Mouse (Mus musculus): ENCODE data around the gene Tcf3. TPM values are rescaled to one million over a fixed set of nuclear protein-coding genes. Genes with fewer than 3 reads are reported as not detected.

Tcf3 gene
- polyA plus RNA-seq, 1 experiment from 2014 or later, result 33.4 TPM

DNA sequence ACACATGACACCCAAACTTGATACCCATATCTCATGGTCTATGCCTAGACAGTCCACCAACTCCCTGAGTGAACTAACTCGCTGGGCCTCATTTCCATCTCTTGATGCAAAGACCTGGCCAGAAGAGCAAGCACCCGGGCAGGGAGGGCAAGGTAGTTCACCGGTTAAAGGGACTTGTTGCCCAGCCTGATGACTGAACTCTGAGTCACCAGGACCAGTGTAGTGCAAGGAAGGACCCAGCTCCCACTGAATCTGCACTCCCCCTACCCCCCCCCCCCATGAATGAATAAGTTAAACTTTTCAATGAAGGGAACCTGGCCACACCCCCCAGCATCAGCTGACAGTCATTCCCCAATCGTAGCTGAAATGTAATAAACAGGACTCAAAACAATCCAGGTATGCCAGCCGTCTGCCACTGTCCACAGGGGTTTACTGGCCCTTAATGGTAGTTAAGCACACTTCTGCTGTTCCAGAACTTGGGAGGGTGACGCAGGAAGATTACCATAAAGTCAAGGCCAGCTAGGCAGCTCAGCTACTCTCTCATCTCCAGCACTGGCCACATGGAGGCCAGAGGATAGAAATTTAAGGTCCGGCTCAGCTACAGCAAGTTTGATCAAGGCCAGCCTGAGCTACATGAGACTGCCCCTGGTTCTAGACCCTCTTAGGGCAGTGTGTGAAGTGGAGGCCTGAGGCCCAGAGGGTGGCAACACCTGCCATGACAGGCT, 50.6 kb downstream of the Tcf3 start:
- Histone ChIP-seq H3K4me3 (replicated peaks) (peak overlapping the region; percentile 59; the same call in 1 of the 2 replicates), H3K36me3 (peaks cover 46% of the 10 kb centered on the region), H3K27me3 (replicated peaks) (no peaks in the 10 kb centered on the region), H3K4me2 (peak overlapping the region; percentile 98), H3K9me3 (replicated peaks) (no peaks in the 10 kb centered on the region), H3K4me1 (peaks cover 44% of the 10 kb centered on the region), H3K9ac (replicated peaks) (peak overlapping the region; percentile 26; the same call in 1 of the 2 replicates), H3K27ac (replicated peaks) (no peak overlapping the region)
- ATAC-seq (ENCODE audit: low FRiP score), result no peak
- WGBS, result 73% methylated on average over 7 of the region's 7 CpGs

GRCm38 (mm10) chr10:80377716-80378115, 55.7 kb downstream of the Tcf3 start:
- no peak for ATAC-seq (ENCODE audit: low FRiP score)
- Histone ChIP-seq H3K9me3 (replicated peaks) (no peaks in the 10 kb centered on the region), H3K27ac (replicated peaks) (no peak overlapping the region), H3K4me3 (replicated peaks) (no peak overlapping the region), H3K4me2 (no peak overlapping the region), H3K27me3 (replicated peaks) (no peaks in the 10 kb centered on the region), H3K4me1 (peaks cover 16% of the 10 kb centered on the region), H3K36me3 (peaks cover 35% of the 10 kb centered on the region), H3K9ac (replicated peaks) (no peak overlapping the region)
- WGBS, result 51% methylated on average over 10 of the region's 10 CpGs

GRCm38 (mm10) chr10:80376160-80376559, 57.3 kb downstream of the Tcf3 start:
- no peaks in the 10 kb centered on the region for H3K9me3 ChIP-seq (replicated peaks)

GRCm38 (mm10) chr10:80374063-80374462, 59.4 kb downstream of the Tcf3 start:
- Histone ChIP-seq H3K9me3 (replicated peaks) (no peaks in the 10 kb centered on the region), H3K27ac (replicated peaks) (no peak overlapping the region), H3K4me2 (no peak overlapping the region), H3K4me3 (replicated peaks) (no peak overlapping the region), H3K27me3 (replicated peaks) (no peaks in the 10 kb centered on the region), H3K9ac (replicated peaks) (no peak overlapping the region), H3K36me3 (peaks cover 2% of the 10 kb centered on the region), H3K4me1 (peaks cover 9% of the 10 kb centered on the region)
- 24% methylated on average over 6 of the region's 6 CpGs for WGBS
- ATAC-seq (ENCODE audit: low FRiP score), result no peak

More at GRCm38 (mm10) chr10:80376160-80376559, 57.3 kb downstream of the Tcf3 start:
- Histone ChIP-seq H3K4me2 (no peak overlapping the region), H3K27ac (replicated peaks) (no peak overlapping the region), H3K27me3 (replicated peaks) (no peaks in the 10 kb centered on the region), H3K4me1 (peaks cover 11% of the 10 kb centered on the region), H3K4me3 (replicated peaks) (no peak overlapping the region), H3K36me3 (peaks cover 21% of the 10 kb centered on the region), H3K9ac (replicated peaks) (no peak overlapping the region)
- ATAC-seq (ENCODE audit: low FRiP score), result no peak
- 3% methylated on average over 7 of the region's 7 CpGs for WGBS

DNA sequence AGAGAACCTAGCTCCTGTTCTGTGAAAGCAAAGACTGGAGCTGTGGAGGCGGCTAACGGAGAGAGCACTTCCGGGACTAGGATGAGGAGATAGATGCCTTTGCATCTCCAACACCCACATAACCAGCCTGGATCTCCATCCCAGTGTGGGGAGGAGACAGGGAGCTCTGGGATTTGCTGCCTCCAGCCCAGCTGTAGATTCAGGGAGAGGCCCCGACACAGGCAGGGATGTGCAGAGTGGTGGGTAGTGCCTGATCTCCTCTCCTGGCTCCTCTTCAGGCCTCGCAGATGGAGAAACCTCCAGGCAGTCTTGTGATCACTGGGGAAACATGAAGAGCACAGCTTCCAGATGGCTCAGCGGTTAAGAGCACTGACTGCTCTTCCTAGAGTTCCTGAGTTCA, 60.7 kb downstream of the Tcf3 start:
- peaks cover 9% of the 10 kb centered on the region for H3K4me1 ChIP-seq
- WGBS, result 79% methylated on average over 6 of the region's 6 CpGs
- H3K9me3 ChIP-seq (replicated peaks), result no peaks in the 10 kb centered on the region
- H3K27me3 ChIP-seq (replicated peaks), result no peaks in the 10 kb centered on the region
- no peak overlapping the region for H3K4me3 ChIP-seq (replicated peaks)
- H3K36me3 ChIP-seq, result no peaks in the 10 kb centered on the region
- H3K27ac ChIP-seq (replicated peaks), result no peak overlapping the region
- no peak for ATAC-seq (ENCODE audit: low FRiP score)
- H3K9ac ChIP-seq (replicated peaks), result no peak overlapping the region
- H3K4me2 ChIP-seq, result no peak overlapping the region

DNA sequence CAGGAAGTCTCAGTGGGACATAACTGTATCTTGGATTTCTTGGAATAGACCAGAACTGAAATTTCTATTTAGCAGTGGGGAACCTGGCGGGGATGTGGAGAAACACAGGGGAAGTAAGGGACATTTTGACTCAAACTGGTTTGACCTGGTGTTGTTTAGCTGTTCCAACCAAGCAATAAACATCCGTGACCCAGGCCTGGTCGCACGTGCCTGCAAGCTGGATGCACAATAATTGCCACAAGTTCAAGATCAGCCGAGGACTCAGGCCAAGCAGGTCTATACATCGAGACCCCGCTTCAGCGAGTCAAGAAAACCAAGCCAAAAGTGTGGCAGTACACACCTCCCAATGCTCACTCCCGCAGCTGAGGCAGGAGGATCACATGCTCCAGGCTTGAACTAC, 61.5 kb downstream of the Tcf3 start:
- 48% methylated on average over 9 of the region's 9 CpGs for WGBS
- 0 out of 2 replicates have a peak overlapping the region, but pooled peaks have one; percentile 27 for H3K4me3 ChIP-seq (replicated peaks)
- peak overlapping the region; percentile 48 for H3K4me2 ChIP-seq
- H3K27ac ChIP-seq (replicated peaks), result peak overlapping the region; percentile 54
- H3K9ac ChIP-seq (replicated peaks), result 0 out of 2 replicates have a peak overlapping the region, but pooled peaks have one; percentile 23
- peaks cover 9% of the 10 kb centered on the region for H3K4me1 ChIP-seq
- 0 out of 2 replicates have a peak, but pooled peaks have one; percentile 6 for ATAC-seq (ENCODE audit: low FRiP score)
- no peaks in the 10 kb centered on the region for H3K9me3 ChIP-seq (replicated peaks)
- H3K27me3 ChIP-seq (replicated peaks), result no peaks in the 10 kb centered on the region
- H3K36me3 ChIP-seq, result no peaks in the 10 kb centered on the region

- Histone ChIP-seq H3K4me1 (peaks cover 9% of the 10 kb centered on the region), H3K27ac (replicated peaks) (peak overlapping the region; percentile 54), H3K4me3 (replicated peaks) (peak overlapping the region; percentile 27), H3K36me3 (no peaks in the 10 kb centered on the region), H3K27me3 (replicated peaks) (no peaks in the 10 kb centered on the region), H3K4me2 (peak overlapping the region; percentile 48), H3K9me3 (replicated peaks) (no peaks in the 10 kb centered on the region), H3K9ac (replicated peaks) (peak overlapping the region; percentile 23; the same call in 1 of the 2 replicates)
- ATAC-seq (ENCODE audit: low FRiP score), result peak; percentile 88
- WGBS, result 4% methylated on average over 12 of the region's 12 CpGs
Observed at GRCm38 (mm10) chr10:80371411-80371966, 62.0 kb downstream of the Tcf3 start.

DNA sequence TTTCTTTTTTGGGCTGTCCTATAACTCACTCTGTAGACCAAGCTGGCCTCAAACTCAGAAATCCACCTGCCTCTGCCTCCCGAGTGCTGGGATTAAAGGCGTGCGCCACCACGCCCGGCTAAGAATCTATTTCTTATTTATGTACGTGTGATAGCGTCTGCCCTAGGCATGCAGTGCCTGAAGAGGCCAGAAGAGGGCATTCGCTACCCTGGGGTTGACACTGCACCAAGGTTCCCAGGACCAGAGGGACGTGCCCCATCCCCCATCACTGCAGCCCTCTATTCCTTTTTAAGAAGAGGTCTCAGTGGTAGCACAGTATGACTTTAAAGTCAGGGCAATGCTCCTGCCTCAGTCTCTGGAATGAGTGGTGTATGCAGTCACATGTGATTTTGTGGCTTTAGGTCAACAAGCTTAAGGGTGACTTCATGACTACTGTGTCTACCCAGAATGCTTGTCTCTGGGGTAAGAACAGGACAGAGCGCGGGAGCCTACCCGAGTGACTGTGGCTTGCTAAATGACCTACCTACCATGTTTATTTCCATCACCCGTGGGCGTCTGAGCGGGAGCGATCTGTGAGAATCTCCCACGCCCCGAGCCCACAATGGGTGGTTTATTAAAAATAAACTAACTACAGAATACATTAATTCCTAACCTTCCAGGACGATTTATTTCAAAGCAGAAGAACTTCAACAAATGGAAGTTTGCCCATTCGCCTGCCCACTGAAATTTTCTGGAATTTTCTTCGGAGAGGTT, 63.3 kb downstream of the Tcf3 start:
- Histone ChIP-seq H3K9me3 (replicated peaks) (no peaks in the 10 kb centered on the region), H3K4me2 (no peak overlapping the region), H3K9ac (replicated peaks) (no peak overlapping the region), H3K4me3 (replicated peaks) (no peak overlapping the region), H3K27me3 (replicated peaks) (peaks cover 4% of the 10 kb centered on the region; the same call in 1 of the 2 replicates), H3K27ac (replicated peaks) (no peak overlapping the region), H3K36me3 (no peaks in the 10 kb centered on the region), H3K4me1 (peaks cover 9% of the 10 kb centered on the region)
- no peak for ATAC-seq (ENCODE audit: low FRiP score)
- WGBS, result 79% methylated on average over 21 of the region's 21 CpGs

DNA sequence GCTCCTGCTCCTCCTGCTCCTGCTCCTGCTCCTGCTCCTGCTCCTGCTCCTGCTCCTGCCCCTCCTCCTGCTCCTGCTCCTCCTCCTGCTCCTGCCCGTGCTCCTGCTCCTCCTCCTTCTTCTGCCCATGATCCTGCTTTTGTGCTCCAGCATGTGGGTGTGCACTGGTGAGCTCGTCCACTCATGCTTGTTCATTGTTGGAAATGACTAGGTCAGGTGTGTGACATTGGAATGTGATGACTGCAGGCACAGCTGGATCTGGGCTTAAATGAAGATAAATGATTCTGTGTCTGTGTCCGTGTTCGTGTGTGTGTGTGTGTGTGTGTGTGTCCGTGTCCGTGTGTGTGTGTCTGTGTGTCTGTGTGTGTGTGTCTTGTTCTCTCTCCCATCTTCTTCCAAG, 65.1 kb downstream of the Tcf3 start:
- Histone ChIP-seq H3K4me1 (peaks cover 9% of the 10 kb centered on the region), H3K36me3 (no peaks in the 10 kb centered on the region), H3K9me3 (replicated peaks) (no peaks in the 10 kb centered on the region), H3K9ac (replicated peaks) (no peak overlapping the region), H3K4me2 (no peak overlapping the region), H3K4me3 (replicated peaks) (no peak overlapping the region), H3K27ac (replicated peaks) (no peak overlapping the region), H3K27me3 (replicated peaks) (peaks cover 14% of the 10 kb centered on the region; the same call in 1 of the 2 replicates)
- no peak for ATAC-seq (ENCODE audit: low FRiP score)
- WGBS, result 87% methylated on average over 6 of the region's 6 CpGs

DNA sequence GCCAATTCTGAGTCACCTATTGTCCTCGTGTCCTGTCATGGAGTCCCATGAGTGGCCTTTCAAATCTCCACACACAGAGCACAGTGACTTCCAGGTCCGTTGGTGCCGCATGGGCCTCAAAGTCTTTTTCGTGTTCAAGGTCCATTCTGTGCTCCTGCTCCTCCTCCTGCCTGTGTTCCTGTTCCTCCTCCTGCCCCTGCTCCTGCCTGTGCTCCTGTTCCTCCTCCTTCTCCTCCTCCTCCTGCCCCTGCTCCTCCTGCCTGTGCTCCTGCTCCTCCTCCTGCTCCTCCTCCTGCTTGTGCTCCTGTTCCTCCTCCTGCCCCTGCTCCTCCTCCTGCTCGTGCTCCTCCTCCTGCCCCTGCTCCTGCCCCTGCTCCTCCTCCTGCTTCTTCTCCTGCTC, 65.5 kb downstream of the Tcf3 start:
- Histone ChIP-seq H3K27ac (replicated peaks) (no peak overlapping the region), H3K27me3 (replicated peaks) (peaks cover 14% of the 10 kb centered on the region; the same call in 1 of the 2 replicates), H3K4me1 (peaks cover 9% of the 10 kb centered on the region), H3K36me3 (no peaks in the 10 kb centered on the region), H3K9ac (replicated peaks) (no peak overlapping the region), H3K4me2 (no peak overlapping the region), H3K9me3 (replicated peaks) (no peaks in the 10 kb centered on the region), H3K4me3 (replicated peaks) (no peak overlapping the region)
- WGBS, result 56% methylated on average over 5 of the region's 5 CpGs
- no peak for ATAC-seq (ENCODE audit: low FRiP score)

DNA sequence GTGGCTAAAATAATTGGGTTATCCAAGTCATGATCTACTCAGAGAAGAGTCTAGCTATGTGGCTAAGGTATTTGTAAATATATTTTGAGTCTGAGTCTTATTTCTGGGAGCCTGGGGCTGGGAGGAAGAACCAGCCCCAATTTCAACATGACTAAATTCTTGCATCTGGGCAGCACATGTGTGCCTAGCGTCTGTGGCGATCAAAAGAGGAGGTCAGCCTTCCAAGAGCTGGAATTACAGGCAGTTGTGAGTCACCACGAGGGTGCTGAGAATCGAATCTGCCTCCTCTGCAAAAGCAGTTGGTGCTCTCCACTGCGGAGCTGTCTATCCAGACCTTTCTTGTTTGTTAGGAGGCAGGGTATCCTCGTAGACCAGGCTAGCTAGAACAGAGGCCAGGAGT, 67.7 kb downstream of the Tcf3 start:
- no peaks in the 10 kb centered on the region for H3K4me1 ChIP-seq
- peaks cover 14% of the 10 kb centered on the region; the same call in 1 of the 2 replicates for H3K27me3 ChIP-seq (replicated peaks)
- no peak overlapping the region for H3K4me3 ChIP-seq (replicated peaks)
- H3K36me3 ChIP-seq, result no peaks in the 10 kb centered on the region
- H3K27ac ChIP-seq (replicated peaks), result no peak overlapping the region
- no peak overlapping the region for H3K4me2 ChIP-seq
- no peak for ATAC-seq (ENCODE audit: low FRiP score)
- no peak overlapping the region for H3K9ac ChIP-seq (replicated peaks)
- no peaks in the 10 kb centered on the region for H3K9me3 ChIP-seq (replicated peaks)
- 72% methylated on average over 6 of the region's 6 CpGs for WGBS
